Mouse (Mus musculus) embryonic facial prominence, embryonic 10.5 days (tissue): ENCODE results near the gene Ndufaf2. TPM values are rescaled to one million over a fixed set of nuclear protein-coding genes. Genes with fewer than 3 reads are reported as not detected.

Source experiments
- DNase-seq: peaks from one replicate; pipeline ENCODE4 v3.0.0-alpha.2; 2017; ENCODE audit warnings: low spot score
- H3K27ac ChIP-seq: fragments of 300-500 bp; sonication (generic); replicated peaks from 2 replicates; pipeline ENCODE4 v1.5.1; 2016; ENCODE audit warnings: mild to moderate bottlenecking
- H3K27me3 ChIP-seq: fragments of 300-500 bp; sonication (generic); replicated peaks from 2 replicates; pipeline ENCODE4 v1.6.1; 2016; ENCODE audit warnings: low read depth, mild to moderate bottlenecking; ENCODE audit not compliant: poor library complexity, severe bottlenecking
- H3K36me3 ChIP-seq: fragments of 300-500 bp; sonication (generic); replicated peaks from 2 replicates; pipeline ENCODE4 v1.6.1; 2016; ENCODE audit warnings: mild to moderate bottlenecking, moderate library complexity
- H3K4me1 ChIP-seq: fragments of 300-500 bp; sonication (generic); 2 replicates; pipeline ENCODE4 v1.6.1; 2016
- H3K4me3 ChIP-seq: fragments of 300-500 bp; sonication (generic); 2 replicates; pipeline ENCODE4 v1.5.1; 2016; ENCODE audit warnings: mild to moderate bottlenecking, moderate library complexity
- H3K9me3 ChIP-seq: fragments of 300-500 bp; sonication (generic); 2 replicates; pipeline ENCODE4 v1.6.1; 2016; ENCODE audit warnings: mild to moderate bottlenecking
- WGBS: fragments of 180-500 bp; shearing (Covaris S2); methylation state at CpG from one replicate; pipeline ENCODE4 v1.1.7; 2016; 5-methylcytosine and 5-hydroxymethylcytosine counted together
- polyA plus RNA-seq: library from polyadenylated mRNA; unstranded; fragments of >200 nt; fragmentation: Nextera tagmentation; extraction: Ambion mirVana; gene quantifications from 2 replicates; pipeline ENCODE4 v1.2.1, GENCODE M21; 2016

Ndufaf2 gene
- polyA plus RNA-seq, 1 experiment from 2014 or later: 106 TPM

DNA sequence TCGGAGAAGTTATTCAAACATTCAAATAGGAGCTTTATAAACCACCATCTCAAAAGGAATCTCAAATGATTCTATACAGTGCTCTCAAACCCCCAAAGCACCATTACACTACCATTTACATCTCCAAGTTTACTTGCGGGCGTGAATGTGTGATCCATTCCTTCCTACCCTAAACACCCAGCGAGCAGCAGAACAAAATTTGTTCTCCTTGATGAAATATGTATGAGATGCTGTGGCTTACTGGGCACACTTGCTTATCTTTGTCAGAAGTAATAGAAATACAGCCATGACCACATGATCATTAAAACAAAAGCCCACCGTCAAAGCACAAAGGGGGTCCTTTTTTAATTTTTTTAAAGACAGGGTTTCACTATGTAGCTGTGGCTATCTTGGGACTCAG, 44.9 kb downstream of the Ndufaf2 start:
- no peak overlapping the region for H3K27ac ChIP-seq
- H3K9me3 ChIP-seq: no peaks in the 10 kb centered on the region
- H3K27me3 ChIP-seq: no peaks in the 10 kb centered on the region
- no peaks in the 10 kb centered on the region for H3K36me3 ChIP-seq
- WGBS: 93% methylated on average over 5 of the region's 5 CpGs
- H3K4me3 ChIP-seq: no peak overlapping the region
- H3K4me1 ChIP-seq: peaks cover 8% of the 10 kb centered on the region
- DNase-seq: no peak

DNA sequence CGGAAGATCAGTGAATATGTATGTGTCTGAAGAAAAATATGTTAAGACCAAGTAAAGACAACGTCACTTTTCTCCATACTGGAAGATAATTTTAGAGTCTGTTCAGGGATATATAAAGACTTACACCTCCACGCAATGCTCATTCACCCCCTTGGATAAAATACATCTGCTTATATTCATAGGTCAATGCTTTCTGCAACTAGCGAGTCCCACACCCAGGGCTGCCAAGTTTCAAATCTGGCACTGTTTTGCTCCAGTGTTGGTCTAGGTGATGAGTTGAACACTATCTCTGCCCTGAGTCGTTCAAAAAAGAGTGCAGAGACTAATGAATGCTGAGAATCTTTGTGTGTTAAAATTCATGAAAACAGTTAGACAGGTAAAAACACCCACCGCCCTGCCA, 47.5 kb downstream of the Ndufaf2 start:
- H3K27ac ChIP-seq: no peak overlapping the region
- WGBS: 92% methylated on average over 6 of the region's 6 CpGs
- H3K4me3 ChIP-seq: no peak overlapping the region
- DNase-seq: no peak
- H3K36me3 ChIP-seq: no peaks in the 10 kb centered on the region
- H3K27me3 ChIP-seq: no peaks in the 10 kb centered on the region
- peaks cover 17% of the 10 kb centered on the region for H3K4me1 ChIP-seq
- no peaks in the 10 kb centered on the region for H3K9me3 ChIP-seq

DNA sequence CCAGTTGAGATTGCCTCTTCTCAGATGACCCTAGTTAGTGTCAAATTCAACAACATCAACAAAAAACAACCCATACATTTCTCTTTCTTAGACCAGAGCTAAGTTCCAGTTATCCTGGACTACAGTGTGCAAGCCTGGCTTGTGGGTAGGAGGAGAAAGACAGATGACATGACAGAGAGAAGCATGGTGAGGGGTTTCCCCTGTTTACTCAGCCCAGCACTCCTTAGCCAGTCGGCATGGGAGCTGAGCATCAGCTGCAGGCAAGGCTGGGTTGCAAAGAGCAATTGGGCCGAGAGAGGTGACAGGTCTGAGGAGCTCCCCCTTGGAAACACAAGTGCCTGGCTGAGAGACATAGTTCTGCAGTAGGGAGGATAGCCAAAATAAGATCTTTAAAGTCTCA, 57.7 kb downstream of the Ndufaf2 start:
- H3K27me3 ChIP-seq: no peaks in the 10 kb centered on the region
- 58% methylated on average over 2 of the region's 2 CpGs for WGBS
- peaks cover 3% of the 10 kb centered on the region; the same call in 1 of the 2 replicates for H3K4me1 ChIP-seq
- no peak overlapping the region for H3K27ac ChIP-seq
- no peaks in the 10 kb centered on the region for H3K9me3 ChIP-seq
- DNase-seq: no peak
- peaks cover 12% of the 10 kb centered on the region for H3K36me3 ChIP-seq
- no peak overlapping the region for H3K4me3 ChIP-seq

DNA sequence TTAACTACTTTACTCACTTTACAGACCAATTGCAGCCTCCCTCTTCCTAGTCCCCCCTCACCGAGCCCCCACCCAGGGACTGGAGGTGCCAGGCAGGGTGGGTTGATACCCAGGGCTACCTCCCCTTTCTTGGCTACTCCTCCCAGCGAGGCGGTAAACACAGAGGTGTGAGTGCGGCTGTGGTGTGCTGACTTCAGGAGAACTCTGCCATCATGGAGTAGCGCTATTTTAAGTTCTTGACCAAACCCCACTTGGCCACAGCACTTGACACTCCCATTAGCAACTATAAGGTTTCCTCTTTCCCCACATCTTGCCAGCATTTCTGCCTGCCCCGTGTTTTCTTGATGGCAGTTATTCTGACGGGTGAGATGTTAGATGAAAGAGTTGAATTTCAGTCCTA, 62.0 kb downstream of the Ndufaf2 start:
- no peaks in the 10 kb centered on the region for H3K9me3 ChIP-seq
- peaks cover 12% of the 10 kb centered on the region for H3K36me3 ChIP-seq
- WGBS: 89% methylated on average over 7 of the region's 7 CpGs
- H3K27ac ChIP-seq: no peak overlapping the region
- no peaks in the 10 kb centered on the region for H3K27me3 ChIP-seq
- no peak overlapping the region for H3K4me3 ChIP-seq
- H3K4me1 ChIP-seq: peaks cover 3% of the 10 kb centered on the region; the same call in 1 of the 2 replicates
- no peak for DNase-seq

DNA sequence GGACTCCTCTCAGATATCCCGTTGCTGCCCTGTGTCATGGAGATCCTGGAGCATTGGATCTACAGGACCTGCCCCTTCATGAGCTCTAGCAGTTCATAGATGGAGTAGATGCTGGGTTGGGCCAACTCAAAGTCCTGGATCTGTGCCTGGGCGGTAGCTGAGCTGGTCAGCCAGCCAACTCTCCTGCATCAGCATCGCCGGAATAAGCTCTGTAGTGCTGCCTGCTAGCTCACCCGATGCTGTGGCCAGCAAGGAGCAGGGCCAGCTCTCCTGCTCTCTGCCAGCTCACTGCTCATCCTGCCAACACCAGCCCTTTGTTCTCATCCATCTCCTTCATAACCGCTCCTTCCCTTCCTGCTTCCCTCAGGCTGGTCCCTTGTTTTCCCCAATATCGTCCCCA, 62.8 kb downstream of the Ndufaf2 start:
- DNase-seq: no peak
- Histone ChIP-seq H3K27me3 (no peaks in the 10 kb centered on the region), H3K4me1 (peaks cover under 1% of the 10 kb centered on the region; the same call in 1 of the 2 replicates), H3K4me3 (no peak overlapping the region), H3K27ac (no peak overlapping the region), H3K9me3 (no peaks in the 10 kb centered on the region), H3K36me3 (peaks cover 12% of the 10 kb centered on the region)
- WGBS: 83% methylated on average over 7 of the region's 7 CpGs

DNA sequence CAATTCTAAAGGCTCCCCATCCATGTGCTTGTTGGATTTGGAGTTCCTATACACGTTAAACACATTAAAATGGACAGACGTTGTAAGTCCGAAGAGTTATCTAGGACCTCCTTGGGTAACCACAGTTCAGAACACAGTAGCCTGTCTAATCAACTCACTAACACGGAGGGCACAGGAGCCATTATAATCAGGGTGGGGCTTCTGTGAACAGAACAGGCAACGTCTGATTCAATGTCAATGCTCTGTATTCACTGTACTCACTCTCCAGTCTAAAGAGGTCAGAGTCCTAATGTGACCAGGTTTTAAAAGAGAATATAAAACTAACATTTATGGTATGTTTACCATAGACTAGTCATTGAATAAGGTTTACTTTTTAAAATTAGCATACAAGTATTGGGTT, 63.7 kb downstream of the Ndufaf2 start:
- Histone ChIP-seq H3K4me1 (no peaks in the 10 kb centered on the region), H3K27ac (no peak overlapping the region), H3K9me3 (no peaks in the 10 kb centered on the region), H3K4me3 (no peak overlapping the region), H3K36me3 (peaks cover 13% of the 10 kb centered on the region), H3K27me3 (no peaks in the 10 kb centered on the region)
- WGBS: 91% methylated on average over 5 of the region's 5 CpGs
- DNase-seq: no peak

DNA sequence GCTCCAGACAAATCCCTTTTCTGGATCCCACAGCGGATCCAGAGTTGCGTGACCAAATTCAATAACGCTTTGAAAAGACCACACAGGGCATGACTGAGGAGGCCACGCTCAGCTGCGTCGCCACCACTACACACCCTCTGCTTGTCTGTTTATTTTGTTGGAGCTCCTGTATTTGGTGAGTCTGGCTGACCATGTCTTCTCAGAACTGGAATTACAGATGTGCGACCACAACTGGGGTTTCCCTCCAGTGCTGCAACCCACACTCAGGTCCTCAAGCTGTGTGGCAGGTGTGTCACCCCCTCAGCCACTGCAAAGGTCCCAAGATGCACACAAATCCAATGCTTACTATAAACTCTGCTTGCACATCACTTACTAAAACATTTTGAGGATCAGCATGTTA, 66.1 kb downstream of the Ndufaf2 start:
- no peak for DNase-seq
- Histone ChIP-seq H3K4me1 (no peaks in the 10 kb centered on the region), H3K4me3 (no peak overlapping the region), H3K9me3 (no peaks in the 10 kb centered on the region), H3K27ac (no peak overlapping the region), H3K27me3 (no peaks in the 10 kb centered on the region), H3K36me3 (peaks cover 5% of the 10 kb centered on the region; the same call in 1 of the 2 replicates)
- WGBS: 89% methylated on average over 7 of the region's 7 CpGs

DNA sequence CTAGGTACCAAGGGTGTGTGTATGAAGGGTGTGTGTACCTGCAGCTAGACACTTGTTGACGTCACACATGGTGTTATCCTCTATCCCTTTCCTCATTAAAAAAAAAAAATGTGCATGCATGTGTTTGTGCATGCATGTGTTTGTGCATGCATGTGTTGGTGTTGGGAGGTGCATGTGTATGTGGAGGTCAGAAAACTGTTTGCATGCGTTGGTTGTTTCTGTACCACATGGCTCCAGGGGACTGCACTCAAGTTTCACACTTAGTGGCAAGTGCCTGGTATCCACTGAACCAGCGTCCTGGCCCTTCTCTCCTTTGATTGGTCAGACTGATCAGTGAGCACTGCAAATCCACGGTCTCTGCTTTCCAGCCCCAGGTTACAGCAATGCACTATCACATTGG, 71.7 kb downstream of the Ndufaf2 start:
- no peaks in the 10 kb centered on the region for H3K27me3 ChIP-seq
- H3K36me3 ChIP-seq: peaks cover 5% of the 10 kb centered on the region; the same call in 1 of the 2 replicates
- WGBS: 73% methylated on average over 4 of the region's 4 CpGs
- H3K27ac ChIP-seq: no peak overlapping the region
- no peak for DNase-seq
- no peak overlapping the region for H3K4me3 ChIP-seq
- H3K4me1 ChIP-seq: no peaks in the 10 kb centered on the region
- H3K9me3 ChIP-seq: no peaks in the 10 kb centered on the region

DNA sequence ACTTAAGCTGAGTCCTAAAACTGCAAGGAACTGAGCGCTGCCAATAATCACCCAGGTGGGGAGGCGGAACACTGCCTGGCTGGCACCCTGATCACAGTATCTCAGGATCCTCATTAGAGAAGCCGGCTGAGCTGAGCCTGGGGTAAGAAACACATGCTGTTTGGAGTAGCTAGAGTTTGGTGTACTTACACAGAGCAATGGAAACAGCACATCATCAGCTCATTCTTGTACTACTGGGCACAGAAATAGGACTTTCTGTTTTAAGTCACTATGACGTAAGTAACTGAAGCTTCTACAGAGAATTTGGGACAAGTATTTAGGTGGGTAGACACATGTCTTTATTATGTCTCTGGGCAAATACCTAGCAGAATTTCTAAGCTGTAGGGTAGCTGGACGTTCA, 72.4 kb downstream of the Ndufaf2 start:
- Histone ChIP-seq H3K27ac (no peak overlapping the region), H3K4me1 (no peaks in the 10 kb centered on the region), H3K27me3 (no peaks in the 10 kb centered on the region), H3K9me3 (no peaks in the 10 kb centered on the region), H3K36me3 (peaks cover 5% of the 10 kb centered on the region; the same call in 1 of the 2 replicates), H3K4me3 (no peak overlapping the region)
- WGBS: 87% methylated on average over 5 of the region's 5 CpGs
- DNase-seq: no peak

DNA sequence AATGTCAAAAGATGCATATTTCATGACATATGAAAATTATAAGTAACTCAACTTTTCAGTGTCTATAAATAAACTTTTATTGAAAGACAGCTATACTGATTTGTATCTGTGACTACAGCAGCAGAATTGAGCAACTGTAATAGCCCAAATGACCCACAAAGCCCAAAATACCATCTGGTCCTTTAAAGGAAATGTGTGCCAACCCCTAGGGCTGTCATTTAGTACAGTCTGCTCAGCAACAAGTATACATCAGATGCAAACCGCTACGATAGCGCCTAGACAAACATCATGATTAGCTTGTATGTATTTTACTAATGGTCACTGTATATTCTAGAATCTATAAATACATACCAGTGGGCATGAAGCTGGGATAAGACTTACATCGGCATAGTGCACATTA, 74.3 kb downstream of the Ndufaf2 start:
- 93% methylated on average over 4 of the region's 4 CpGs for WGBS
- H3K4me1 ChIP-seq: no peaks in the 10 kb centered on the region
- no peaks in the 10 kb centered on the region for H3K9me3 ChIP-seq
- no peak overlapping the region for H3K4me3 ChIP-seq
- H3K36me3 ChIP-seq: no peaks in the 10 kb centered on the region
- H3K27ac ChIP-seq: no peak overlapping the region
- DNase-seq: no peak
- no peaks in the 10 kb centered on the region for H3K27me3 ChIP-seq

DNA sequence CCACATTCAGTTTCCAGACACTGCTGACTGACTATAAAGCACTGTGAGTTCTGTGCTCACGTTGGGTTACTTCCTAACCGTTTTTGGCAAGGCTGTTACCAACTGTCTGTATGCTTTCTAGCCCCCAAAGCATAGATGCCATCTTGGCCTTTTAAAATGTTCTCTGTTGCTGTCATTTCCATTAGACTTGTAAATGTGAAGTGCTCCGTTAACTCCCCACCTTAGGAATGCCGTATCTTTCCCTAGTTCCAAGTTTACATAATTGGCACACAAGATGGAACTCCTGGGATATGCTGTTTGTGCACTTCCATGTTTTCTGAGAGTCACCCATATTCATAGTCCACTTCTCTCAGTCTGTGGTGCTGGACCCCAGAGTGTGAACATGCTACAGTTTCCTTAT, 80.5 kb downstream of the Ndufaf2 start:
- no peak overlapping the region for H3K27ac ChIP-seq
- no peak for DNase-seq
- 88% methylated on average over 4 of the region's 4 CpGs for WGBS

DNA sequence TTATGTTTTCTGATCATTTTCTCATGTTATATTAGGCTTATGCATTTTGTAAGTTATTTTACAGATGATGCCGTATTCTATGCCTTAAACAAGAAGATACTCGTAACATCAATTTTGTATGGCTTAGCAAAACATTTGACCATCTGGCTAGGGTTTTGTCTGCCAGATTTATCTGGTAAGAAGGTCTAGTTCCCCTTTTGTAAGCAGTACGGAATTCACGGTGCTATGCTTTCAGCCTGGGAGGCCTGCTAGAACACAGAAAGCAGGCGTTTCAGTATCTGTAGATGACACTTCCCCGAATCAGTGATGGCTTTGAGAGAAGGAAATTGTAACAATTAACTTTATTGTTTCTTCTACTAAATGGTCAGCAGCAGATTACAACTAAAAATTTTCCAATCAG, 80.9 kb downstream of the Ndufaf2 start:
- Histone ChIP-seq H3K27me3 (no peaks in the 10 kb centered on the region), H3K9me3 (no peaks in the 10 kb centered on the region), H3K4me3 (no peak overlapping the region), H3K36me3 (no peaks in the 10 kb centered on the region), H3K27ac (no peak overlapping the region), H3K4me1 (no peaks in the 10 kb centered on the region)
- WGBS: 88% methylated on average over 6 of the region's 6 CpGs
- no peak for DNase-seq

More for the DNA sequence above, 80.5 kb downstream of the Ndufaf2 start:
- Histone ChIP-seq H3K4me3 (no peak overlapping the region), H3K4me1 (no peaks in the 10 kb centered on the region), H3K36me3 (no peaks in the 10 kb centered on the region), H3K9me3 (no peaks in the 10 kb centered on the region), H3K27me3 (no peaks in the 10 kb centered on the region)

DNA sequence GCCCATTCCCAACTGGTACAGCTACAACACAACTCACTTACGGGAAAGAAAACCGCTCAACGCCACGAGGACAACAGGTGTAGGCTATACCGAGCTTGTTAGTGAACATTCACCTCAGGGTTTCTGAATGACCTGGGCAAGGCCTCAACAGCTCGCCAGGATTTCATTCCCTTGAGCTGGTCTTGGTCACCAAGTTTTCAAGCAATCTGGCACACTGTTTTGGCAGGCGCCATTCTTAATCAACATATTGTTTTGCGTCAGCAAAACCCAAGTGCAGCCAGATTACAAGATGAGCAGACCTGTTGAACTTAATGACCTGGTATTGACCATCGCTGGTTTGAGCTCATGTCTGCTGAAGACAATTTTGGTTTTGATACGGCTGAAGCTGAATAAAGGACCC, 88.3 kb downstream of the Ndufaf2 start:
- no peak overlapping the region for H3K27ac ChIP-seq
- H3K27me3 ChIP-seq: no peaks in the 10 kb centered on the region
- no peaks in the 10 kb centered on the region for H3K4me1 ChIP-seq
- H3K4me3 ChIP-seq: no peak overlapping the region
- WGBS: 94% methylated on average over 10 of the region's 10 CpGs
- DNase-seq: no peak
- H3K9me3 ChIP-seq: no peaks in the 10 kb centered on the region
- H3K36me3 ChIP-seq: no peaks in the 10 kb centered on the region

DNA sequence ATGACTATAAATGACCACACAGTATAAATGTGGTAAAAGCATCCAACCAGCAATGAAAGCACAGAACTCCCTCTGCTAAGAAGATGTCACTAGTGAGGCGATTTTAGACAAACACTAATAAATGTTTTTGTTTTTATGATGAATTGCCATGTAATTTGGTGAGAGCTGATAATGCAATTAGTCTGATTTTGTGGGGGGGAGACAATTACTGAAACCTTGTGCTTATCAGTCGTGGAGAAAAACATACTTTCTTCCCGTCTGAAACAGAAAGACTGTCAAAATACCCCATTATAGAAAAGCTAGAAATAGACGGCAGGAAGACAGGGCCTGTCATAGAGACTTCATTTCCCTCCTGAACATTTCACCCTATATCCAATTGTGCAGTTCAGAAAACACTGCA, 89.3 kb downstream of the Ndufaf2 start:
- Histone ChIP-seq H3K27me3 (no peaks in the 10 kb centered on the region), H3K27ac (no peak overlapping the region), H3K36me3 (no peaks in the 10 kb centered on the region), H3K4me1 (no peaks in the 10 kb centered on the region), H3K4me3 (no peak overlapping the region), H3K9me3 (no peaks in the 10 kb centered on the region)
- WGBS: 73% methylated on average over 4 of the region's 4 CpGs
- no peak for DNase-seq
